Mouse (Mus musculus) midbrain, postnatal 0 days (tissue): ENCODE results near the gene Dlx3. TPM values are rescaled to one million over a fixed set of nuclear protein-coding genes. Genes with fewer than 3 reads are reported as not detected.

Experiments used
- ATAC-seq: fragments of 200-750 bp; cut with Nextera tagmentation; 2 replicates; pipeline ENCODE4 v1.8.0; 2017; ENCODE audit warnings: moderate number of reproducible peaks, mild to moderate bottlenecking, moderate TSS enrichment, moderate library complexity; ENCODE audit not compliant: low FRiP score
- DNase-seq: peaks from one replicate; pipeline ENCODE4 v3.0.0-alpha.2; 2015; ENCODE audit warnings: low spot score
- H3K27ac ChIP-seq: fragments of 300-500 bp; sonication (generic); 2 replicates; pipeline ENCODE4 v1.5.1; 2014; ENCODE audit warnings: low read depth, mild to moderate bottlenecking, low read length, mixed read lengths
- H3K27me3 ChIP-seq: fragments of 300-500 bp; sonication (generic); 2 replicates; pipeline ENCODE4 v1.6.1; 2014; ENCODE audit warnings: low read length, control low read depth, mixed read lengths; ENCODE audit not compliant: insufficient read depth
- H3K36me3 ChIP-seq: fragments of 300-500 bp; sonication (generic); 2 replicates; pipeline ENCODE4 v1.6.1; 2014; ENCODE audit warnings: low read length, control low read depth, mixed read lengths; ENCODE audit not compliant: insufficient read depth
- H3K4me1 ChIP-seq: fragments of 300-500 bp; sonication (generic); 2 replicates; pipeline ENCODE4 v1.6.1; 2014; ENCODE audit warnings: mild to moderate bottlenecking, control low read depth, antibody characterized with exemption, low read length, mixed read lengths; ENCODE audit not compliant: insufficient read depth
- H3K4me2 ChIP-seq: fragments of 300-500 bp; sonication (generic); 2 replicates; pipeline ENCODE4 v1.6.1; 2014; ENCODE audit warnings: low read depth, mild to moderate bottlenecking, low read length, mixed read lengths; ENCODE audit not compliant: poor library complexity, severe bottlenecking
- H3K4me3 ChIP-seq: fragments of 300-500 bp; sonication (generic); 2 replicates; pipeline ENCODE4 v1.5.1; 2014; ENCODE audit warnings: low read depth, mild to moderate bottlenecking, low read length, moderate library complexity
- H3K9ac ChIP-seq: fragments of 300-500 bp; sonication (generic); replicated peaks from 2 replicates; pipeline ENCODE4 v1.6.1; 2014; ENCODE audit warnings: mild to moderate bottlenecking, low read length, moderate library complexity, mixed read lengths; ENCODE audit not compliant: poor library complexity, severe bottlenecking
- H3K9me3 ChIP-seq: fragments of 300-500 bp; sonication (generic); 2 replicates; pipeline ENCODE4 v1.6.1; 2016; ENCODE audit warnings: low read length, control low read depth
- CTCF ChIP-seq: IDR thresholded peaks from 2 replicates; pipeline ENCODE4 v1.5.1; 2016; ENCODE audit warnings: antibody characterized with exemption, mild to moderate bottlenecking
- WGBS: fragments of 180-500 bp; shearing (Covaris S2); extraction: QIAGEN DNeasy Blood & Tissue Kit; methylation state at CpG from one replicate; pipeline ENCODE4 v1.1.7; 2014; 5-methylcytosine and 5-hydroxymethylcytosine counted together
- polyA plus RNA-seq: library from polyadenylated mRNA; unstranded; fragments of >200 nt; fragmentation: Nextera tagmentation; extraction: Ambion mirVana; gene quantifications from 2 replicates; pipeline ENCODE4 v1.2.1, GENCODE M21; 2015
- total RNA-seq: library from RNA; depleted of rRNA; stranded (reverse); fragments of >200 nt; gene quantifications from 2 replicates; pipeline ENCODE4 v1.2.3, GENCODE M21; 2014

The Dlx3 gene
- total and polyA plus RNA-seq, 2 experiments from 2014 or later, result 0.33 TPM; not detected in 1

- DNase-seq (no peak), ATAC-seq (no peak)
- no peak overlapping the region for H3K4me3 ChIP-seq
- peaks cover 11% of the 10 kb centered on the region; the same call in 1 of the 2 replicates for H3K4me1 ChIP-seq
- peaks cover 96% of the 10 kb centered on the region for H3K27me3 ChIP-seq
- no peak overlapping the region for H3K9ac ChIP-seq
- no peaks in the 10 kb centered on the region for H3K9me3 ChIP-seq
- no peak for TF ChIP-seq CTCF
- H3K27ac ChIP-seq, result no peak overlapping the region
- H3K4me2 ChIP-seq, result no peak overlapping the region
- H3K36me3 ChIP-seq, result no peaks in the 10 kb centered on the region
- 5% methylated on average over 9 of the region's 9 CpGs for WGBS
Observed at GRCm38 (mm10) chr11:95144091-95144945, 24.4 kb downstream of the Dlx3 start.

GRCm38 (mm10) chr11:95144946-95145483 lies 25.1 kb downstream of the Dlx3 start:
- WGBS, result 1% methylated on average over 33 of the region's 34 CpGs
- Histone ChIP-seq H3K27ac (no peak overlapping the region), H3K27me3 (peaks cover 92% of the 10 kb centered on the region), H3K4me3 (peak overlapping the region; percentile 28), H3K4me1 (peaks cover 11% of the 10 kb centered on the region; the same call in 1 of the 2 replicates), H3K4me2 (peak overlapping the region; percentile 48; the same call in 1 of the 2 replicates), H3K9me3 (no peaks in the 10 kb centered on the region), H3K36me3 (no peaks in the 10 kb centered on the region), H3K9ac (no peak overlapping the region)
- ATAC-seq (no peak), DNase-seq (no peak)
- TF ChIP-seq CTCF, result no peak

- H3K4me3 ChIP-seq, result peak within 1 kb of the TSS; percentile 28
- no peaks in the 10 kb centered on the region for H3K36me3 ChIP-seq
- no peak for DNase-seq
- no peak within 1 kb of the TSS for H3K9ac ChIP-seq
- no peak for TF ChIP-seq CTCF
- H3K4me2 ChIP-seq, result peak within 1 kb of the TSS; percentile 48
- H3K9me3 ChIP-seq, result no peaks in the 10 kb centered on the region
- WGBS, result under 1% methylated on average over 48 of the region's 48 CpGs
- no peak for ATAC-seq
- H3K4me1 ChIP-seq, result peaks cover 11% of the 10 kb centered on the region; the same call in 1 of the 2 replicates
- H3K27me3 ChIP-seq, result peaks cover 85% of the 10 kb centered on the region
- H3K27ac ChIP-seq, result no peak within 1 kb of the TSS
Observed at GRCm38 (mm10) chr11:95145851-95146403, 26.0 kb downstream of the Dlx3 start, which contains the start of gene Dlx4. Dlx4 (minus strand) TSS chr11:95146263.

GRCm38 (mm10) chr11:95148754-95149153 lies 28.8 kb downstream of the Dlx3 start:
- Histone ChIP-seq H3K9me3 (no peaks in the 10 kb centered on the region), H3K4me1 (peaks cover 11% of the 10 kb centered on the region; the same call in 1 of the 2 replicates), H3K4me3 (no peak overlapping the region), H3K27me3 (peaks cover 81% of the 10 kb centered on the region), H3K27ac (no peak overlapping the region), H3K4me2 (no peak overlapping the region), H3K9ac (no peak overlapping the region), H3K36me3 (no peaks in the 10 kb centered on the region)
- ATAC-seq, result no peak
- TF ChIP-seq CTCF, result no peak
- no peak for DNase-seq
- 4% methylated on average over 9 of the region's 9 CpGs for WGBS

- DNase-seq (no peak), ATAC-seq (no peak)
- TF ChIP-seq CTCF, result no peak
- Histone ChIP-seq H3K9ac (no peak overlapping the region), H3K36me3 (no peaks in the 10 kb centered on the region), H3K4me1 (peaks cover 11% of the 10 kb centered on the region; the same call in 1 of the 2 replicates), H3K27me3 (peaks cover 72% of the 10 kb centered on the region), H3K4me3 (no peak overlapping the region), H3K27ac (no peak overlapping the region), H3K4me2 (no peak overlapping the region), H3K9me3 (no peaks in the 10 kb centered on the region)
- 1% methylated on average over 27 of the region's 27 CpGs for WGBS
Observed at GRCm38 (mm10) chr11:95149462-95150268, 29.7 kb downstream of the Dlx3 start.
